ENCODE assay signal across 22 mouse cellular contexts in the genomic region with DNA sequence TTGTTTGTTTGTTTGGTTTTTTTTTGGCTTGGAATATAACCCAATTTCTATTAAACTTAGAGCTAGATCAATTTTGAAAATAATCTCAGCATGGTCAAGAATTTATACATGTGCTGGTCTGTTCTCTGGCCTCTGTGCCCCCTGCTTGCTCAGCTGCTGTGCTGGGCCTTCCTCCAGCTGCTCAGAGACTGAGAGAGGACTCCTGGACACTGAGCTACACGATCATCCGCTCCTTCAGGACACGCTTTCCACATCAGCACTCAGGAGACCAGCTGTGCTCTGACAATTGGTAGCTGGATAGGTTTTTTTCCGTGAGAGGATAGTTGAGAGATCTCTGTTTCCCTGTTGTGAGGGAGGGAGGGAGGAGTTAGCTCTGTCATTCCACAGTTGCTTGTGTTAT. TPM values are rescaled to one million over a fixed set of nuclear protein-coding genes. Genes with fewer than 3 reads are reported as not detected.
DNase-seq lines count a peak whose midpoint lies in the region; ATAC-seq and TF ChIP-seq lines count a peak whose summit lies in the region.
"Had no signal": no experiment of that assay in that cellular context is flagged by ENCODE, and none has a peak within 500 bp of the region (broad histone marks: within the 10 kb centered on the region; RNA-seq: fewer than 3 reads in every experiment).

No protein-coding gene starts in this region.

- H3K9ac ChIP-seq in kidney, postnatal 0 days (ENCODE audit: low read depth, low read length): 0 out of 2 replicates have a peak overlapping the region, but pooled peaks have one; percentile 14
- 0 out of 2 replicates have a peak overlapping the region, but pooled peaks have one; percentile 5 for H3K9ac ChIP-seq in lung, embryonic 16.5 days (ENCODE audit: low read length)
- H3K9ac ChIP-seq in lung, postnatal 0 days (replicated peaks; ENCODE audit: low read depth): no peak overlapping the region
- H3K9ac ChIP-seq: embryonic facial prominence, embryonic 13.5 days; embryonic facial prominence, embryonic 15.5 days; forebrain, embryonic 12.5 days had no signal

- WGBS in heart, embryonic 10.5 days: 49% methylated on average over 4 of the region's 4 CpGs
- WGBS in kidney, postnatal 0 days: 54% methylated on average over 4 of the region's 4 CpGs
- WGBS in lung, embryonic 16.5 days: 40% methylated on average over 4 of the region's 4 CpGs
- WGBS in lung, postnatal 0 days: 56% methylated on average over 4 of the region's 4 CpGs

- H3K9me3 ChIP-seq in heart, embryonic 10.5 days: no peaks in the 10 kb centered on the region
- H3K9me3 ChIP-seq in kidney, postnatal 0 days (replicated peaks; ENCODE audit: low read length): no peaks in the 10 kb centered on the region
- H3K9me3 ChIP-seq in lung, embryonic 16.5 days (ENCODE audit: control insufficient read depth, low read length): no peaks in the 10 kb centered on the region
- no peaks in the 10 kb centered on the region for H3K9me3 ChIP-seq in lung, postnatal 0 days (ENCODE audit: low read length)
- H3K9me3 ChIP-seq: embryonic facial prominence, embryonic 13.5 days; embryonic facial prominence, embryonic 15.5 days; forebrain, embryonic 10.5 days; forebrain, embryonic 12.5 days had no signal

- H3K4me1 ChIP-seq in heart, embryonic 10.5 days: peaks cover 6% of the 10 kb centered on the region; the same call in 1 of the 2 replicates
- no peaks in the 10 kb centered on the region for H3K4me1 ChIP-seq in kidney, postnatal 0 days (replicated peaks; ENCODE audit: insufficient read depth, low read length)
- H3K4me1 ChIP-seq in lung, embryonic 16.5 days (replicated peaks; ENCODE audit: control insufficient read depth, insufficient read depth, low read length): no peaks in the 10 kb centered on the region
- no peaks in the 10 kb centered on the region for H3K4me1 ChIP-seq in lung, postnatal 0 days (ENCODE audit: insufficient read depth, low read depth, low read length)
- H3K4me1 ChIP-seq: embryonic facial prominence, embryonic 13.5 days; embryonic facial prominence, embryonic 15.5 days; forebrain, embryonic 10.5 days; forebrain, embryonic 12.5 days had no signal

- peak; percentile 61 for DNase-seq in heart, embryonic 10.5 days (ENCODE audit: low spot score)
- DNase-seq in heart, adult 18-20 months: no peak
- no peak for DNase-seq in kidney, postnatal 0 days (ENCODE audit: low spot score)
- DNase-seq in kidney, adult 9 months: no peak
- DNase-seq in lung, postnatal 0 days (ENCODE audit: low spot score): no peak
- DNase-seq: adrenal gland, adult 2 months; adrenal gland, postnatal 10 days; adrenal gland, postnatal 25 days; cerebellum, adult 11 months; cerebellum, adult 18-20 months; cerebellum, adult 8-10 months; cerebellum, adult 9-11 months; cerebellum, postnatal 14 days; cerebellum, postnatal 36 days; embryo, embryonic 11 days had no signal

- no peak overlapping the region for H3K4me3 ChIP-seq in heart, embryonic 10.5 days
- H3K4me3 ChIP-seq in kidney, postnatal 0 days (replicated peaks; ENCODE audit: low read depth, low read length): no peak overlapping the region
- H3K4me3 ChIP-seq in lung, embryonic 16.5 days (ENCODE audit: low read length): no peak overlapping the region
- H3K4me3 ChIP-seq in lung, postnatal 0 days (ENCODE audit: low read depth, low read length): no peak overlapping the region
- H3K4me3 ChIP-seq: embryonic facial prominence, embryonic 13.5 days; embryonic facial prominence, embryonic 15.5 days; erythroblast, embryonic 14.5 days; forebrain, embryonic 10.5 days; forebrain, embryonic 12.5 days had no signal

- TF ChIP-seq EP300 in lung, postnatal 0 days (IDR thresholded peaks at IDR 0.05): no peak

- H3K27me3 ChIP-seq in heart, embryonic 10.5 days (ENCODE audit: insufficient read depth, poor library complexity, severe bottlenecking): no peaks in the 10 kb centered on the region
- no peaks in the 10 kb centered on the region for H3K27me3 ChIP-seq in kidney, postnatal 0 days (ENCODE audit: insufficient read depth, low read length)
- H3K27me3 ChIP-seq in lung, embryonic 16.5 days (ENCODE audit: control insufficient read depth, insufficient read depth, low read depth, low read length): no peaks in the 10 kb centered on the region
- no peaks in the 10 kb centered on the region for H3K27me3 ChIP-seq in lung, postnatal 0 days (replicated peaks; ENCODE audit: insufficient read depth, low read length)
- H3K27me3 ChIP-seq: embryonic facial prominence, embryonic 13.5 days; embryonic facial prominence, embryonic 15.5 days; forebrain, embryonic 12.5 days had no signal

- ATAC-seq in kidney, postnatal 0 days (replicated peaks; ENCODE audit: low FRiP score, low read depth): no peak
- ATAC-seq in lung, embryonic 16.5 days (ENCODE audit: low read depth): no peak
- ATAC-seq in lung, postnatal 0 days: no peak
- ATAC-seq: forebrain, embryonic 14.5 days had no signal

- H3K4me2 ChIP-seq in kidney, postnatal 0 days (ENCODE audit: low read length): no peak overlapping the region
- no peak overlapping the region for H3K4me2 ChIP-seq in lung, embryonic 16.5 days (ENCODE audit: low read depth, low read length)
- H3K4me2 ChIP-seq in lung, postnatal 0 days (replicated peaks; ENCODE audit: low read depth, low read length): no peak overlapping the region
- H3K4me2 ChIP-seq: embryonic facial prominence, embryonic 13.5 days; embryonic facial prominence, embryonic 15.5 days; forebrain, embryonic 12.5 days had no signal

- peaks cover 5% of the 10 kb centered on the region; the same call in 1 of the 2 replicates for H3K36me3 ChIP-seq in heart, embryonic 10.5 days
- 0 out of 2 replicates have a peak, but pooled peaks cover 12% of the 10 kb centered on the region for H3K36me3 ChIP-seq in kidney, postnatal 0 days (ENCODE audit: insufficient read depth, low read length)
- H3K36me3 ChIP-seq in lung, embryonic 16.5 days (ENCODE audit: control insufficient read depth, insufficient read depth, low read length): peaks cover 3% of the 10 kb centered on the region; the same call in 1 of the 2 replicates
- H3K36me3 ChIP-seq in lung, postnatal 0 days (ENCODE audit: insufficient read depth, low read length): no peaks in the 10 kb centered on the region

- no peak for TF ChIP-seq CTCF in kidney, postnatal 0 days (IDR thresholded peaks at IDR 0.05; ENCODE audit: low read depth)
- TF ChIP-seq CTCF in lung, postnatal 0 days (IDR thresholded peaks at IDR 0.05): no peak

- H3K27ac ChIP-seq in heart, embryonic 10.5 days: no peak overlapping the region
- H3K27ac ChIP-seq in kidney, postnatal 0 days: no peak overlapping the region
- no peak overlapping the region for H3K27ac ChIP-seq in lung, embryonic 16.5 days (ENCODE audit: low read length)
- no peak overlapping the region; the same call in 1 of the 2 replicates for H3K27ac ChIP-seq in lung, postnatal 0 days (ENCODE audit: low read length)
- H3K27ac ChIP-seq: embryonic facial prominence, embryonic 13.5 days; embryonic facial prominence, embryonic 15.5 days; forebrain, embryonic 10.5 days; forebrain, embryonic 12.5 days had no signal

RNA-seq across cellular contexts. Expression of a gene that starts 19.5 kb away (rescaled TPM):
- polyA plus RNA-seq in heart, embryonic 10.5 days (2016; fragmentation: Nextera tagmentation; extraction: Ambion mirVana): 11.8 and 14.4 TPM in 2 replicates
- 10 to 100 TPM; 24.0 to 29.5 TPM for total RNA-seq in heart, adult 18-20 months (2021)
- 29.2 and 34.8 TPM in 2 replicates for polyA plus RNA-seq in kidney, postnatal 0 days (2015; fragmentation: Nextera tagmentation; extraction: Ambion mirVana)
- polyA plus RNA-seq in lung, embryonic 16.5 days (2015; fragmentation: Nextera tagmentation; extraction: Ambion mirVana): 26.3 and 27.9 TPM in 2 replicates
- polyA plus RNA-seq in lung, postnatal 0 days (2015; fragmentation: Nextera tagmentation; extraction: Ambion mirVana): 16.7 and 19.9 TPM in 2 replicates

RNA-seq across cellular contexts. Expression of a gene that starts 36.6 kb away (rescaled TPM):
- polyA plus RNA-seq in heart, embryonic 10.5 days (2016; fragmentation: Nextera tagmentation; extraction: Ambion mirVana): 14.6 and 15.1 TPM in 2 replicates
- 10 to 100 TPM; 10.2 to 10.5 TPM for total RNA-seq in heart, adult 18-20 months (2021)
- 12.4 and 15.2 TPM in 2 replicates for polyA plus RNA-seq in kidney, postnatal 0 days (2015; fragmentation: Nextera tagmentation; extraction: Ambion mirVana)
- polyA plus RNA-seq in lung, embryonic 16.5 days (2015; fragmentation: Nextera tagmentation; extraction: Ambion mirVana): 21.5 and 22.1 TPM in 2 replicates
- 7.6 and 10.4 TPM in 2 replicates for polyA plus RNA-seq in lung, postnatal 0 days (2015; fragmentation: Nextera tagmentation; extraction: Ambion mirVana)
